Mouse (Mus musculus) brain, adult 2 months (tissue): Measurements from ENCODE around the gene H2-Oa.

Experiments
- DNase-seq: peaks from one replicate; pipeline ENCODE4 v3.0.0; 2011; ENCODE audit warnings: low read depth, low spot score

H2-Oa gene

DNA sequence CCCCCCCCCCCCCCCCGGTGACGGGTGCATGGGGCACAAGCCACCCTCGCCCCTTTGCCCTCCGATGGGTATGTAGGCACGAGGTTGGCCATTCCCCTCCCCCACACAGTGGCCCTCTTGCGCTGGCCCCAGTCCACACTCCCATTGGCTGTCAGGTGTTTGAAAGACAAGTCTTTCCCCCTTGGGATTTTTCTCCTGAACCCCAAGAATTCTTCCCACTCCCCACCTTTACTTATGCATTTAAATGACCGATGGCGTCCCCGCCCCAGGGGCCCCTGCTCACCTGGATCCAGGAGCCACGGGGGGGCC, 29.7 kb downstream of the H2-Oa start:
- peak; percentile 79 for DNase-seq

DNA sequence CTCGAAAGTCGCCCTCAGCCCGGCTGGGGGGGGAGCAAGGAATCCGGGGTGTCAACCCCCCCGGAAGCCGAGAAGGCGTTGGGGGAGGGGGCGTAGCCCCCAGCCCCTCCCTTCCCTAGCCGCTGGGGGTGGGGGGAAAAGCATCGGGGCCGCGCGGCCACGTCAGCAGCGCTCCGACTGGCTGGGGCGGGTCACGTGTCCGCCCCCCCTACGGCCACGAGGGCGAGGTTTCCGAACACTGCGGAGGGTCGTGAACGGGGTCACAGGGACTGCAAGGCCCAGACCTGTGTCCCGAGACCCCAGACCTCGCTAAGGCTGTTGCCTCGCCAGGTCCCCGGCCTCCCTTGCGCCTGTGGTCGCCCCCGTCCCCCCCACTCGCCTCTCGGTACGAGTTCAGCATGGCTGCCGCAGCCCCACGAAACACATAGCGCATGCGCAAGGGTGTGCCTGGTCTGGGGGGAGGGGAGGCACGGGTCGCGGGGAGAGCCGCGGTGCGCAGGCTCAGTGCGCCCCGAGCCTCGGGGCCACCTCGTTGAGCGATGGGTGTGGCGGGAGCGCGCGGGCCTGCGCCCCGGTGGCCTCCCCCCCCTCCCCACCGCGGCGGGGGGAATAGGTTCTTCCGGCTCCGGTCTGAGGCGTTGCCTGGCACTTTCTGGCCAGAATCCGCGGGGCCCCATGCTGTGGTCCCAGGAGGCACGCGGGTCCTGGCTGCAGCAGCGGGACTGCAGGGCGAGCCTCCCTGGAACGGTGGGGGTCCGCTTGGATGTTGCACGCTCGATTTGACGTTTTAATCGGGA, 30.2 kb downstream of the H2-Oa start, which contains the start of gene Brd2:
TSS of gene Brd2 (minus strand) at position 447 of the 797 bp plus-strand sequence.
- peak; percentile 98 for DNase-seq

DNA sequence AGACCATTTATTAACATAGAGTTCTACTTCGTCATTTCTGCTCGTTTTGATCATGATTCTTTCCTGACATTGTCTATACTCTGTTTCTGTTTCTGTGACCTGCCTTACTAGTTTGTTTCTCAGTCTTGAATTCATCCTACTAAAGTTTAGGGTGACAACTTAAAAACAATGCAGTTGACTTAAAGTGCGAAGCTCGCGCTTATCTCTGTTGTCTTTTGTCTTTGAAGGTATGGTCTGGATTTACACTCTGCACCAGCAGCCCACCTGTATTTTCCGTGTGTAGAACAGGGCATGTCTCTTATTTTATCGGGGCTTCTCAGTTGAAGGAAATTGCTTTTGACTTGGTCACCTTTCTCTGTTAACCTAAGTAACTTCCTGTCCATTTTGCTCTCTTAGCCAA, 31.0 kb downstream of the H2-Oa start:
- DNase-seq: no peak

DNA sequence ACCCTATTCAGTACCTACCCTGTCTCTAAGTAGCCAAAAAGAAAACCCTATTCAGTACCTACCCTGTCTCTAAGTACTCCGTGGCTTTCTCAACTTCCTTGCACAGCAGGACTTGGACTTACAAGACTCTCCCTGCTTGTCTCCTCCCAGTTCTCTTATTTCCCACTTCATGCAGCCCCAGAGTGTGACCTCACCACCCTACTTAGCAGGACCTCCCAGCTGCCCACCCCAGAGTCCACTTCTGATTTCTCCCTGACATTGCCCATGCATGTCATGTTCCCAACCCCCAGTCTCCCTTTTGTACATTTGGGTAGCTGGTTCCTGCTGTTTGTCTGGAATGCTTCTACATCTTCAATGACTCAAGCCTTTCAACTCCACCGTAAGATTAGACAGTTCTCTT, 31.4 kb downstream of the H2-Oa start:
- DNase-seq: no peak

DNA sequence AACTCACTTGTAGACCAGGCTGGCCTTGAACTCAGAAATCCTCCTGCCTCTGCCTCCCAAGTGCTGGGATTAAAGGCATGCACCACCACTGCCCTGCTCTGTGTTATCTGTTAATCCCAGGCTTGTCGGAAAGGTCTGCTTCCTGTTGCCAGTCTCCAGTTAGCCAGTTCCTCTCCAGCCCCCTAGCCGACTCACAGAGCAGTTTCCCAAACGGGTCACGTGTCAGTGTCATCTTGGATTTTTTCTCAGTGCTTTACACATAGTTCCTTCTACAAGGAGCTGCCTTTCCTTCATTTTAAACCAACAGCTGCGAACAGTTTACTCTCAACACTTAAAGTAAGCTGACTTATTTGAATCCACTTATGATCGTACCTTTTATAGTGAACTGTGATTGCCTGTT, 32.5 kb downstream of the H2-Oa start:
- DNase-seq: no peak

DNA sequence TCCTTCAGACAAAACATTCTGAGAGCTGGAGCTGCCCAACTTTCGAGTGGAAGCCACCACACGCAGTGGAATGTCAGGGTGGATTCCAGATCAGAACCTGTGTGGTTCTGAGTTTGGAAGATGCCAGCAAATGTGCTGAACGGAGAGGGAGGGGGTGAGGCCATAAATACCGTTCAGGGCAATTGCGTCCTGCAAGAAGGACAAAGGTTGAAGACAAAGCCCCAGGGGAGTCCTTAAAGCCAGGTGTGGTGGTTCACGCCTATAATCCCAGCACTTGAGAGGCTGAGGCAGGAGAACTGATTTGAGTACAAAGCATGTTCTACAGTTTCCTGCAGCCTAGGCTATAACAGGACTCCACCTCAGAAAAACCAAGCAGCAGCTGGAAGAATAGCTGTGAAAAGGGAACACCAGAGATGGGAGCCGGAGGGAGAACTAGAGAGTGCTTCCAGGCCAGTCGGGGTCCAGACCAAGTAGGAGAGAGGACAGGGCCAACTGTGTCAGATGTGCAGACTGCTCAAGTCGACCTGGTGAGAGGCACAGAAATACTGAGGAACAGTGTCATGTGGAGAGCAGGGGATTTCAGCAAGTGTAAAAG, 34.8 kb downstream of the H2-Oa start:
- no peak for DNase-seq

DNA sequence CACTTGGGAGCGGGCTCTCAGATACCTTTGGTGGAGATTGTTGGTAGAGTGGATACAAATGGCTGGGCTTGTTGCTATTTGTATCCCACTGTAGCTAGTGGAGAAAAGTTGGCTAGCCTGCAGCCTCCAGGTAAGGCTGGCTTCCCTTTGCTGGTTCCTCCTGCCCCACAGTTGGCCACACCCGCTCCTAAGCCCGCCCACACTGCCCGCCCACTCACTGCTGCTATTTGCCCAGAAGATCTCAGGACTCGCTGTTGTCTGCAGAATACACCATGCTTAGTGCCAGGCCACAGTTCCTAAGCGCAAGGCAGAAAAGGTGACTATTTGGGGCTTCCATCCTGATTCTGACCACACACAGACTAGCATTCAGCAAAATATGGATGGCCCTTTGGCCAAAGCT, 35.3 kb downstream of the H2-Oa start:
- DNase-seq: peak; percentile 88

DNA sequence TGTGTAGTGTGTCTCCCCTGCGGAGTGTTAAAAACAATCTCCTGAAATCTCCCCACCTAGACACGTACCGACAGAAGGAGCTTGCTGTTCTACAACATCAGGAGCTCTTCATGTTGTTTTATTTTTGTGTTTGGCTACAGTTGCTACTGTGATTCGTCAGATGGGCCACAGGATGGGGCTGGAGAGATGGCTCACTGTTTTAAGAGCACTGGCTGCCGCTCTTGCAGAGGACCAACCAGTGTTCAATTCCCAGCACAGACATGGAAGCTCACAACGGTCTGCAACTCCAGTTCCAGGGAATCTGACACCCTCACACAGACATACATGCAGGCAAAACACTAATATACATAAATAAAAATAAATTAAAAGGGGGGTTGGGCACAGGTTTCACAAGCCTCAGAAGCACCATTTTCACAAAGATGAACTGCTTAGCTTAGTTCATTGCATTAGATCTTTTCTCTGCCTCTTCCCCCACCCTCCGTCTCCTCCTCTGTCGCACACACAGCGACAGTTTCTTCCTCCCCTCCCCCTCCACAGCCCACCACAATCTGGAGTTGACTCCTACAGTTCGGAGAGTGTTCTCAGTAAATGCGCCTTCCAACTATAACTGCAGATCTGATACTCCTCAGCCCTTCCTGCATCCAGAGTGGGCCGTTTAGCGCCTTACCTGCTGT, 36.3 kb downstream of the H2-Oa start:
- peak; percentile 78 for DNase-seq

DNA sequence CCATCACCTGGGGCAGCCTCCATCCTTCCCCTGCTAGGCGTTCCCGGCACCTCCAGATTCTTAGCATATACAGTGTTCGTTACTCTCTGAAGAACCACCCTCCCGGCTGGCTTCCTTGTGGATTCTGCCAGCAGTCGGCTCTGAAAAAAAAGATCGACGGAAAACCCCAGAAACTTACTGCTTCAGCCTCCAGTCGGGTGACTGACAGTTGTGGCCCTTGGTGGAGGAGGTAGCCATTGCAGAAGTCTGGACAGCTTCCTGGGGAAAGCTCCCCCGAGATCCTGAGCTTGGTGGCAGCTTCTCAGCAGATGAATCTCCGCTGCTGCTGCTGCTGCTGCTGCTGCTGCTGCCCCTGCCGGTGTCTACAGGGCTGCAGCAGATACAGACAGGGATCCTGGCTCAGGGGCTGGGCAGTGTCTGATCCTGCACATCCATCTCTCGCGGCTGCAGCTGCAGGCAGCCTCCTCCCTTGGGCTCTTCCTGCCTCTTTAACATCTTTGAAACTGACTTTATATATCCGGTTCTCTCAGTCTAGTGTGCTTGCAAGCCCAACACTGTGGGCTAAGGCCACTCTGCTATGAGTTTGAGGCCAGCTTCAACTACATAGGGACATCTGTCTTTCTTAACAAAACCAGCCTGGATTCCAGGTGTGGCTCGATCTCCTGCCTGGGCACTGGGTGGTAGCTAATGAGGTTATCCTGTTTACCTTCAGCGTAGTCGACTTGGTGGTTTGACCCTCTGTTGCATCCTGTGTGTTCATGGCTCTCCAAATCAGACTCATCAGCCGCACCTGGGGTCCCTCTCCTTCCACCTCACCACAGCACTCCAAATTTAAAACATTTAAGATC, 37.0 kb downstream of the H2-Oa start:
- peak; percentile 62 for DNase-seq

DNA sequence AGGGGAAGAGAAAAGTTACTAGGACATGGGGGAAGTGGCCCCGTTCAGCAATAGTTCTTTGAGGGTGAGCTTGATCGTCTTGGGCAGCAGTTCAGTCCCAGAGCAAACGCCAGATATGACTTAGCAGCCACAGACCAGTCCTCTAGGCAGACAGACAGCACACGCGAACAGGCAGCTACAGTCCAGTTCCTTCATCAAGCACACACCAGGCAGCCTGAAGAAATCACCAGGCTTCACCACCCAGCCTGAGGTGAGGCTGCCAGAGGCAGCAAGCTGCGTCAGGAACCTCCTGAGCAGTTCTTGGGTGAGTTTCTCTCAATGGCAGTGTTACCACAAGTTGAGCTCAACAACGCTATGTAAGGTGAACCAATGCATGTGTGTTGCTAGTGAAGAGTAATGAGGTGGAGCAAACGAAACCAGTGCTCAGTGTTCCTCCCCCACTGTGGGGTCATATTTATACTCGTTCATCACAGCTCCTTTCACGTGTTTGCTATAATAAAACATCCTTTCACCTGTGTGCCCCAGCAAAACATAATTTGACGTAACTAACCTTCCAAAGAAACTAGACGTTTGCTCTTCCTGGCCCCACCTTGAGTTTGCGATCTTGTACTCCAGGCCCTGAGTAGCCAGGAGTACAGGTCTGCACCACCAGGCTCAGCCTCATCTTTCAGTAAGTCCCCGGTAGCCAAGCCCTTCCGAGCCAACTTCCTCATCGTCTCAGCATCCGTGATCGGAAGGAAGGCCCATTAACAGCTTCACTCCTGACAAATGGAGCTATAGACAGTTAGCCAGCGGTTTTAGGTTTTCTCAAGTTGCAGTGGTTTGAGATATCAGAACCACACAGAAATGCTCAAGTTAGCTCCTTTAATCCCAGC, 38.2 kb downstream of the H2-Oa start:
- no peak for DNase-seq

DNA sequence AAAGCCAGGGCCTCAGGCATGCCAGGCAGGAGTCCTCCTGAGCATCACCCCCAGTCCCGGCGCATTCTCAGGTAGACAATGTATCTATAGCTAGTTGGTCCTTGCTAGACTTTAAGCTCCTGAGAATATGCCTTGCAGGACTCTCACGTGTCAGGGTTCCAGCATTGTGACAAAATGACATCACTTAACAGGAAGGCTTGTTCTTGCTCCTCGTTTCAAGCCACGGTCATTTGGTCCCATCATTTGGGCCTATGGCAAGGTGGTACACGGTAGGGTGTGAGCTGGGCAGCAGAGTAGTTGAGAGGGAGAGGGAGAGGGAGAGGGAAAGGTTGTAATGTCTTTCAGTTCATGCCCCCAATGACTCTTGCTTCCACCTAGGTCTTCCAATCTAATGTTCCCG, 39.8 kb downstream of the H2-Oa start:
- no peak for DNase-seq

DNA sequence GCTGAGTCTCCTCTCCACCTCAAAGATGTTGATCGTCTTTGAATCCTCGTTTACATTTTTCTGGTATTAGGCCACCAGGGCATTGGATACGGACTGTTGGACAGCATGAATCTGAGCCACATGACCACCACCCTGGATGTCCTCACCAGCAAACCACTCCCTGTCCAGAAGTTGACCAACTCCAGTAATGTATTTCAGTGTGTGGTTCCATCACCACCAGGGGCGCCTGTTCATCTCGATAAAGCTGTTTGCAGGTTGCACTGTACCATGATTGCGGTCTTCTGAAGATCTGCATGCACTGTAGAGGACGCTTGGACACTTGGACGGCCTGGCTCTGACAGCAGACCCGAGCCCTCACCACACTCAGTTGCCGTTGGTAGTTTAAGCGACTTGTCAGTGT, 41.1 kb downstream of the H2-Oa start:
- DNase-seq: no peak

DNA sequence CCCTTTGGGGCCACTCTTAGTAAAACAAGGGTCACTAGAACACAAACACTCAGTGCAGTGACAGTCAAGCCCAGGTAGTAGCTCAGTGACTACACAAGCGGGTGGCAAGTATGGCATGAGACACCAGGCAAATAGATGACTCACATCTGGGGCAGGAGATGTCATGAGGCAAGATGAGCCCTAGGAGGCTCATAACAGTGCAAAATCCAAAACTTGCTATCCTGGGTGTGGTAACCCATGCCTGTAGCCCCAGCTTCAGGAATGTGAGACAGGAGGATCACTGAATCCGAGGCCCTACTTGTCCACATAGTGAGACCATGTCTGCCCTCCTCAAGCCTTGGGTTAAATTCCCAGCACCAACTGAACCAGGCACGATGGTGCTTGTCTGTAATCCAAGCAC, 42.3 kb downstream of the H2-Oa start:
- DNase-seq: no peak

DNA sequence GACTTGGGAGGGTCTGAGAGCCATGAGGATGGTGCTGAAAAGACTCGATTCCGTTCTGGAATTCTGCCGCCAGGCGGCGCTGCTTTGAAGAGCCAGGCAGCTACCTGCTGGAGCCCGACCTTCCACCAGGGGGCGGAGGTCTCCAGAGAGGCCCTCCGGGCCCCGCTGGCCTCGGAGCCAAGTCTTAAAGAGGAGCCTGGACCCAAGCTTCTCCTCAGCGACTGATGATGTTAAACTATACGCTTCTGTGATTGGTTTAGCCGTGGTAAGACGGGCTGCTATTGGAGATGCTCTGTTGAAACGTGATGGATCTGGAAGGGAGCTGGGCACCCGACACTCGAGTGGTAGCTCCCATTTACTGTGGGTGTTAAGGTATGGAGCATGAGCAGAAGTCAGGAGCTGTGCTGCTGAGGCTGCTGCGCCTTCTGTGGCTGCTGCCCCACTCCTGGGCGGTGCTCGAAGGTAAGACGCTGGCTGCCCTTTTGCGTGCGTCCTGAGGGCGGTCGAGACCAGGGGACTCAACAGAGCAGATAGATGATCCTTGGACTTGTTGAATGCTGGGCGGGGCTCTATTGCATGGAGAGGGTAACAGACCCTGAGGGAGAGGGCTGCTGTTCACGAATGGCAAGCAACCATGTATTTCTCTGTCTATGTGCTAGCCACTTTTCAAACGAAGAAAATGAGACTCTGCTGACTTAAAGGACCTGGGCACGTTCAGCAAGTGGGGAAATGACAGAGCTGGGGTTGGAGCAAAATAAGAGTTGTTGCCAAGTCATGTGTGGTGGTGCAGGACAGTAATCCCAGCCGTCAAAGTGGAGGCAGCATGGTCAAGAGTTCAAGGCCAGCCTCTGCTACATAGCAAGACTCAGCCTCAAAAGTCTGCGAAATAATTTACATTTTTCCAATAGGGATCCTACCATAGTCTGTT, 43.4 kb downstream of the H2-Oa start:
- DNase-seq: peak; percentile 100

DNA sequence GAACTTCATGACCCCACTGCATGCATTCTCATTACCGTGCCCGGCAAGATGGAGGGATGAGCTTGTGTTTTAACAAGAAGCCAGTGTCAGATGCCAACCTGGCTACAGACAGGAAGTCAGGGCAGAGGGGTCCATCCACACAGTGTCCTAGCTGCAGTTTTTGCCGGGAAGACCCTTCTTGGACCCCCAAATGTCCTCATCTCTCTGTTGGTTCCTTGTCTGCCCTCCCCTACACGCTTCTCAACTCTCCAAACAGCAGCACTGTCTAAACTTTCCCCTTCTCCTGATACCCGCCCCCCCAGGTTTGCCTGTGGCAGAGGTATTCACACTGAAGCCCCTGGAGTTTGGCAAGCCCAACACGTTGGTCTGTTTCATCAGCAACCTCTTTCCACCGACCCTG, 45.5 kb downstream of the H2-Oa start:
- no peak for DNase-seq

DNA sequence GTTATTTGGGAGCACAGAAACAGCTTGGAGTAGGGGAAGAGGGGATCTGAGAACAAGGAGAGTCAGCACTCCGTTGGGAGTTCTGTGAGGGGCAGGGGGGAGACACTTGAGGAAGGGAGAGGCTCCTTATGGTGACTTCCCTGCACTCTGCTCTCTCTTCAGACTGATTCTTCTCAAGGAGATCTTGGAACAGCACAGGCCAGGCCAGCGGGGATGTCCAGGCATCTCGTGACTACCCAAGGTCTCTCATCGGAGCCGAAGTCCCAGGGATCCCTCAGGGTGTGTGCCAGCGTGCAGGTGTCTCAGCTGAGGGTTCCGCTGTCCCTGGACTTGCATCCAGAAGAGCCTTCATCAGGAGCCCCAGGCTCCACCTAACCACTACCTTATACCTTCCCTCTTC, 46.5 kb downstream of the H2-Oa start:
- DNase-seq: no peak

DNA sequence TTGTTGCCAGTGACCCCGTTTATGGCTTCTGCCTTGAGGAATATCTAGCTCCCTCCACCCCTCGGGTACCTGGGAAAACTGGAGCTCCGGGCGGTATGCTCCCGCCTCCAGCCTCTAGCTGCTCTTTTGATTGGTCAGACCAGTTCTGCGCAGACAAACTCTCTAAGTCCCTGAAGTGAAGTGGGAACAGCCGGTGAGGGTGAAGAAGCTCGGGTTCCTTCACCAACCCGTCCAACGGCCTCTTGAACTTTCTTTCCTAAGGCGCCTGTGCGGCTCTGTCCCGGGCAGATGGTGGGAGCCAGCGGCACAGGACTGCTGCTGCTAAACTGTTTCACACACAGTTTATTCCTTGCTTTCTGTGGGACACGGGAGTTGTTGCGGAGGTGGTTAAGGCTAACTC, 47.3 kb downstream of the H2-Oa start:
- peak; percentile 52 for DNase-seq

DNA sequence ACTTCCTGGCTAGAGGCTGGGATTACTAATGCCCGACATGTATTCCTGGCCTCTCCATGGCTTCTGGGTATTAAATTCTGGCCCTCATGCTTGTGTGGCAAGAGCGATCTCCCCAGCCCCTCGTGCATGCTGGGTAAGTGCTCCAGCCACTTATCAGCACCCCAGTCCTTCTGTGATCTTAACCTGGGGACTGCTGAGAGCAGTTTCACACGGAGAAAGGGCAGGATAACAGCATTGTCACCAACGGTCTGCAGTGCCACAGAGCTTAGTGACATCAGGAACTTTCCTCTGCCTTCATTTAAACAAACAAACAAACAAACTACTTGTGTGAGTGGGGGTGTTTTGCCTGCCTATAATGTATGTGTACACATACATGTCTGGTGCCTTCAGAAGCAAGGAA, 48.1 kb downstream of the H2-Oa start:
- no peak for DNase-seq

DNA sequence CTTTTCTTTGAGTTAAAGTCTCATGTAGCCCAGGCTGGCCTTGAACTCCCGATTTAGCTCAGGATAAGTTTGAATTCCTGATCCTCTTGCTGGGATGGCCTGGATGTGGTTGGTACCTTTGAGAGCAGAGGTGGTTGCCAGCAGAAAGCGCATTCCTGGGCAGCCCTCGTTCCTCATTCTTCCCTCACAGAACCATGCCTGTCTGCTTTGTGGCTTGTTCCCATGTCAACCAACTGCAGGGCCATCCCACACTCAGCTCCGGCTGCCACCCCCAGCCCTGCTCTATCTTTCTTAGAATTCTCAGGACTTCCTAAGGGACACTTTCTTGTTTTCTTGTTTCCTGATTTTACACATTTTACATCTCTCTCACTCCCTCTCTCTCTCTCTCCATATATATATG, 49.3 kb downstream of the H2-Oa start:
- DNase-seq: peak; percentile 66

DNA sequence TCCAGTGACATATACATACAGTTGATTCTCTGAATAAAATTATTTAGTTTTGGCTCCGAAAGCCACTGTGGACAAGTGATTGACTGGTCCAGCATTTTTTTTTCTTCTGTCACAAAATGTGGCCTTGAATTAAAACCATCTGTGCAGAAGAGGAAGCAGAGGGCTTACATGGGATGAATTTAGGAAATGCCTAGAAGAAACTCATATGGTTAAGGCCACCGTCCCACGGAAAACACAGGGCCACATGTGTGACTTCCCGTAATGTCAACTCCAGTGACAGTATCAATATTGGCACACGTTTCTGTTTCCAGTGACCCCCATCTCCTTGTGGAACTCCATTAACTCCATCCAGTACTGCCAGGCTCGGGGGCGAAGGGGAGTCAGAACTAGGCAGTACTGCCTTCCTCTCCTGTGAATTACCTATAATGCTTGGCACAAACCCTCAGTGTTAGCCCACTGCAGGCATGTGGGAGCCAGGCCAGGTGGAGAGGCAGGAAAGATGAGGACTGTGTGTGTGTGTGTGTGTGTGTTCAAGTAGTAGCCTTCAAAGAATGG, 50.4 kb downstream of the H2-Oa start:
- DNase-seq: no peak
